Mouse (Mus musculus): ENCODE measurements around the gene Zfhx3.

Zfhx3 gene

GRCm38 (mm10) chr8:108963181-108963580 is 1020.7 kb downstream of the Zfhx3 start:
- no peak for DNase-seq

DNA sequence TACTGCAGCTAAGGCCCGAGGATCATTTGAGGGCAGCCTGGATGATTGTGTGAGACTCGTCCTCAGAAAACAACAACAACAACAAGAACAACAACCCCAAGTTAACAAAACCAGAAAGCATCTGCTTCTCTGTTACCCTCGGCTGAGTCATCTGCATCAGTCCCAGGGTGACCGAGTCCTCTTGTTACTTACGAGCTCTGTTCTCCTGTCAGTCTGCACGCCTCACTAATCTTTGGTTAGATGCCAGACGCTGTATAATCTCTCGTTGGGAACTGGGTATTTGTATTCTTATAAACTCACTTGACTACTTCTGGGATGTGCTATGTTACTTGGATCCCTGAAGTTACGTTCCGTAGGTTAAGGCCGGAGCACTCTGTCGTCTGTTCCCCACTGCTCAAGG is 1023.6 kb downstream of the Zfhx3 start:
- no peak for DNase-seq

DNA sequence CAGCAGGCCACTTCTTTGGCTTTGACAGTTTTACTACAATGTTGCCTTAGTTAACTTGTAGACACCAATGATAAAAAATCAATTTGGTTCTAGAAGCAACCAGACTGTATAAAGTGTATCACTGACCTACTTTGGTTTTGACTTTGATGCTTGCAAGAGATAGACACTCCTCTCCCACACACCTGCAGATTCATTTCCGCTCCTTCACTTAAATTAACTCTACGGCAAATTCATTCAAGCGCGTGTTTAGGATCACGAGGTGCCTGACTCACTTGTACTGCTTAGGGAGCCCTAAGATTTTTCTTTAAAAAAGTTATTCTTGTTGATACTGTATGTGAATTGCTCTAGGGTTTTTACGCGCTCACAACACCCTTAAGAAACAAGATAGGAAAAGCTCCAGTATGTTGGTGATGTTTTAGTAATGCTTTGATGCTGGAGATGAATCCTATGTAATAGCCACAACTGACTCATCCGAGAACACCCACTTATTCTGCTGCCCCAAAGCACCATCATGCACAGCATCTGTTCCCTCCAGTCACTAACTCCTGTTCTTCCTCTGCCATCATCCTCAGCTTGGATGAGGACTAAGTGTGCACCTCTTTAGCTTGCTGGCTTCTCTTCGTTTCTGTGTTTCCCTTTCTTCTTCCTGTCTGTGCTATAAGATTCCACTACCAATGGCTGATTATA is 1031.3 kb downstream of the Zfhx3 start:
- no peak for DNase-seq

DNA sequence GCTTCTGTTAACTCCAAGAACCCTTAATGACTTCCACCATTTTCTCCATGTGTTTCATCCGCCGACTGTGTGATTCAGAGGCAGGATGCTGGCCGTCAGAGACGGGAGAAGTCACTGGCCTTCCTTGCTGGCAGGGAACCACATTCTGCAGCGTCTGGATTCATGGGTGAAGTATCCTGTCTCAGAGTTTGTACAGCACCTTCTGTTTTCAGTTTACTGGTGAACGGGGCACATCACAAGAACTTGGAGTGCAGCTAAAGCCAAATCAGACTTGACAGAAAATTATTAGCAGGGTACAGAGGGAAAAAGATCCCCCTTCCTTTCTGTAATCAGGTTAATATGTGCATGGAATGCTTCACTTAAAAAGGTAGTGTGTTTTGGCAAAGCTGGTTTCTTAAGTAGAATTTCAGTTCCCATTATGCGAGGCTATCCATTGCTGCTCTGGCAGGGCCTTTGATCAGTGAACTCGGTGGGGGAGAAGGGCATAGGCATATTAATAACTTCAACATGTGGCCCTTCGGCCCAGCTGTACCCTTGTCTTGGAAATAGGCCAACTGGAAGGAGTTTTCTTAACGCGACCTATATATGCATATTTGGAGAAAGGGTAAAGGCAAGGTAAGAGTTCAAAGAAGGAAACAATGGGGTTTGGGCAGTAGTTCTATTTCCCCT is 1035.4 kb downstream of the Zfhx3 start:
- no peak for DNase-seq

DNA sequence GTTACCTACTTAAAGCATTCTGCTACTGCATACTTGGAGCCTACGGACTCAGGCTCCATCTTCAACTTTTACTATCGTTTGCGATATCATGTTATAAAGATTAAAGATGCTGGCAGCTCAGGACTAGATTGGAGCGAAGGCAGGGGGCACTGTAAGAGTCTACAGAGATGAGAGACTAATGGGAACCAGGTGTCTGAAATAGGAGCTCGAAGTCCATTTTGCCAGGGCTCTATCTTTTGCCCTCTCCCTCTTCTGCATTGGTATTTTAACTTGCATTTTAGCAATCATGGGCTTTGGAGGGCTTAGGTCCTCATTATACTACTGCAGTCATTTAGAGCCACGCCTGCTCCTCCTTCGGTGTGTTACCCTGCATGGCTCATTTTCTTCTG is 1035.9 kb downstream of the Zfhx3 start:
- no peak for DNase-seq

DNA sequence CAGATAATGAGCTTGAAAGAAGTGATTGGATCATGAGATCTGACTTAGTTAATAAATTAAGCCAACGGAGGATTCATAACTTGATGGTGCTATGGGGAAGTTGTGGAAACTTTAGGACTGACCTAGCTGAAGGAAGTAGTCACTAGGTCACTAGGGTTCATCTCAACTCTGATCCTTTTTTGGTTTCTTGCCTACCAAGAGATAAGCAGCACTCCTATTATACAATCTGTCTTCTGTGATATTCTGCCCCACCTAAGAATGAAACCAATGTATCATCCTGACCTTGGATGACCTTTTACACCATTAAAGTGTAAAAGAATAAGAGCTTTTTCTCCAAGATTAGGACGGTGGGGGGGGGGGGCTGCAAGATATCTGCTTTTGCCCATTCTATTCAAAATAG is 1042.5 kb downstream of the Zfhx3 start:
- DNase-seq = no peak

DNA sequence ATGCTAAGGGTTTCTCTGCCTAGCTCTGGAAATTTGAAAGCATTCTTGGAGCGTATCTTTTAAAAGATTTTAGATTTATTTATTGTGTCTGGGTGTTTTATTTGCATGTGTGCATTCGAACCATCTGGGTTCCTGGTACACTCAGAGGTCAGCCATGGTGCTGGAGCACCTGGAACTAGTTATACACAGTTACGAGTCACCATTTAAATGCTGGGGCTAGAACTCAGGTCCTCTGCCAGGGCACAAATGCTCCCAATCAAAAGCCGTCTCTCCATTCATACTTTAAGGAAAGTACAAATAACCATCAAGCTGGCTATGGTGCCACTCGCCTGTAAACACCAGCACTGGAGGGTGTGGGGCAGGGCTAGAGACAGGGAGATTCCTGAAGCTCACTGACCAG is 1047.4 kb downstream of the Zfhx3 start:
- DNase-seq = no peak

DNA sequence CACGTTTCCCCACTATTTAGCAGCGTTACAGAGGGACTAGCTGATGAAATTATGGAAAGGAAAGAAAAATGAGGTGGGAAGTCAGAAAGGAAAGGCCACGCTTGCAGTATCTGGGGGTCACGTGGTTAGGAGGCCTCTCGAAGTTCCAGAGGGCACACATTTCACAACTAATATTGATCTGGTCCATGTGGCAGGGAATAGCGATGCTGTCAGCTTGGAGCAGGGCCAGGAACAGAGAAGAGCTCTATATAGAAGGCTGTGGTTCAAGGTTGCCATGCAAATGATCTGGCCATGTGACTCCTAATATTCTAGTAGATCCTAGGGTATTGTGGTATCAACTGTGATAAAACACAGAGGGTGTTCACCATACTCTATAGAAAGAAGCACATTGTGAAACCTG is 1048.1 kb downstream of the Zfhx3 start:
- DNase-seq = no peak

GRCm38 (mm10) chr8:108991395-108991794 is 1049.0 kb downstream of the Zfhx3 start:
- DNase-seq = no peak

- DNase-seq = no peak
Observed at GRCm38 (mm10) chr8:108993718-108994117, 1051.3 kb downstream of the Zfhx3 start.

GRCm38 (mm10) chr8:108994187-108994586 is 1051.7 kb downstream of the Zfhx3 start:
- DNase-seq = no peak

DNA sequence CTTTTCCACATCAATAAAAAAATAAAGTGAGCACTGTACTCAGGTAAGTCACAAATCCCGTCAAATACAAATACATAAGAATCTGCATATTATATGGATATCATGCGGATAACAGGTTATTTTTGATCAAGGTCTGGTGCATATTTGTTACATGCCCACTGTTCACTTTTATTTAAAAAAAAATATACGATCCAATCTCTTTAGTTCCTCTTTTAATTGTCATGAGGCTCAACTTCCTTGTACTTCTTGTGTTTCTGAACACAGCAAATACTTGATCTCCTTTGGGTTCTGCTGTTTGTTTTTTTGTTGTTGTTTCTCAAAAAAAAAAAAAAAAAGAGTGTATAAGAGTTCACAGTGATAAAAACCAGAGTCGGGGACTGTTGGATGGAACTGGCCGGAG is 1052.4 kb downstream of the Zfhx3 start:
- DNase-seq = no peak

DNA sequence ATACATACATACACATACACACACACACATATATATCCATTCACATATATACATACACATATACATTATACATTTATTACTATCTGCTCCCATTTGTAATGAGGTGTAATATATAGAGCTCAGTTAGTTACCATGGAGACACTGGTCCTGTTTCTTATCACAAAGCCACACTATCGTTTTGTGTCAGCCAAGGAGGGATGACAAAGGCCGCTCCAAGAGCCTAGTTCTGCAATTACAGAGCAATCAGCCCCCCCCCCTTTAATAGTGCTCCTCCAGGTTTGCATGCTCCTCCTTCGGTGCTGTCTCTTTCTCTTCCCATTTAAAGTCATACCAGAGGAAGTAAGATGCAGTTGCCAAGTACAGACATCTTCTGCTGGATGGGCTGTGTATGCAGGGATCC is 1054.9 kb downstream of the Zfhx3 start:
- no peak for DNase-seq

DNA sequence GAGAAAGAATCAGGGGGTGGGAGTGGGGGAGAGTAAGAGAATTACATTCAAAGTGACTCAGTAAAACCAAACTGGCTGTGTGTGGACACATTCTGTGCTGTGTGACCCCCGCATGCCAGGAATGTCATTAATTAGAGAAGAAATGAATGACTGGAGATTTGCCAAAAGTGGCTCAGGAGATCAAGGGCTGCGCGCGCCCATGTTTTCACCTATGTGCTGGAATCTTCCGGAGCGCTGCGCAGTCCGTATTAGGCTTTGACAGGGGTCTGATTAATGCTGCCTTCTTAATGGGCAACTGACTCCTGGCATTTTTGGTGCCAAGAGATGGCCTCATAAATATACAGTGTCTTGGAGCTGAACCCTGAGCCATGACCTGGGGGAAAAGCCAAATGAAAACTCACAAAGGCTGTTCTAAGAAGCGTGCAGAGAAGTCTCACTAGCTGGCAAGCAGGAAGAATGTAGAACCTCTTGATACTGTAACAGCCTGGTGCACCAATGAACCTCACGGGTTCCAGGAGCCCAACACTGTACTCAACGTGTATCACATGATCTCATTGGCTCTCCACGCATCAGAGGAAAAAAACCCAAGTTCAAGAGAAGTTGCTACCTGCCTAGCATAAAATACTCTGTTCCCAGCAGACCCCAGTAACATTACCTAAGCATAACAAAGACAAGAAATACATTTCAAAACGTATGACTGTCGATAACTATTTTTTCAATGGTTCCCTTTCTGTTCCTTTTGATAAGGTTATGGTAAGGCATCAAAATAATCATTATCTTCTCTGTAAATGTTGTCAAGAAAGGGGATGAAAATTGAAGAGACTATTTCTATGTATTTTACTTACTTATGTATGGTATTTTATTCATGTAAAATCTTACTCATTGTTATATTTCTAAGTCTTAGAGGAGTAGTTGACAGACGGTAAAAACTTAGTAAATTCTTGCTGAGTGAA is 1057.1 kb downstream of the Zfhx3 start:
- no peak for DNase-seq

GRCm38 (mm10) chr8:109001031-109001430 is 1058.6 kb downstream of the Zfhx3 start:
- no peak for DNase-seq

DNA sequence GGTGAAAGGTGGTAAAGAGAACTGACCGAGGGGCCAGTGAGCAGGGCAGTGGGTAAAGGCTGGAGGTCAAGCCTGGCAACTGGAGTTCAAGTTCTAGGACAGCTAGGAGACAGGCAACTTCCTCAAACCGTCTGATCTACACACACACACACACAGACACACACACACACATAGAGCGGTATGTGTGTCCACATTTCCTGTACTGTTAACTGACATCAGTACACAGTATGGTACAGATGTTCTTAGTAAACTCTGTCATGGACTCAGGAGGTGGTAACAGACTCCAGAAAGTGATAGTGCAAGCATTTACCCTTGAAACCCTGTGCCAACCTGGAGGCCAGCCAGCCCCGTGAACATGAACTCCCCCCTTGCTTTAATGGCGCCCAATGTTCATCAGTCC is 1059.5 kb downstream of the Zfhx3 start:
- no peak for DNase-seq

DNA sequence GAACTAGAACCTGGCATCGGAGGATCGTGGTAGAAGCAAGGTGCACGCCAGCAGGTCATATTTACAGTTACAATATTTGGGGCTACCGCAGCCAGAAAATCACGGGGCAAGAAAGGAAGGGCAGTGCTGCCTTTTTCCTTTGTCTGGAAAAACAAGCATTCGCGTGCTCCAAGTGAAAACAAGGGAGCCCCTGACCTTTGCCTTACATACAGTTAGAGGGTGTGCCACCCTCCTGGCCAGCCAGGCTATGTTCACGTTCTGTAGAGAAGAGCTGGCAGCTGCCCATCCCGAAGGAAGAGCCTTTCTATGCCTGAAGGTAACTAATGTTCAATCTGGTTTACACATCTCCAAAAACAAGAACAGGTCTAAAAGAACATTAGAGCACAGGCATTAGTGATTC is 1064.5 kb downstream of the Zfhx3 start:
- DNase-seq = no peak

Data from thymus, postnatal 4 days (tissue).